Mouse (Mus musculus): Measurements from ENCODE around the gene Cep295. TPM values are rescaled to one million over a fixed set of nuclear protein-coding genes. Genes with fewer than 3 reads are reported as not detected.
A peak's percentile ranks its signal among the peaks of the same experiment; 100 is the strongest.

The Cep295 gene
- polyA plus RNA-seq (2014; fragmentation: Nextera tagmentation; extraction: Ambion mirVana) = 24.5 and 27.4 TPM in 2 replicates

DNA sequence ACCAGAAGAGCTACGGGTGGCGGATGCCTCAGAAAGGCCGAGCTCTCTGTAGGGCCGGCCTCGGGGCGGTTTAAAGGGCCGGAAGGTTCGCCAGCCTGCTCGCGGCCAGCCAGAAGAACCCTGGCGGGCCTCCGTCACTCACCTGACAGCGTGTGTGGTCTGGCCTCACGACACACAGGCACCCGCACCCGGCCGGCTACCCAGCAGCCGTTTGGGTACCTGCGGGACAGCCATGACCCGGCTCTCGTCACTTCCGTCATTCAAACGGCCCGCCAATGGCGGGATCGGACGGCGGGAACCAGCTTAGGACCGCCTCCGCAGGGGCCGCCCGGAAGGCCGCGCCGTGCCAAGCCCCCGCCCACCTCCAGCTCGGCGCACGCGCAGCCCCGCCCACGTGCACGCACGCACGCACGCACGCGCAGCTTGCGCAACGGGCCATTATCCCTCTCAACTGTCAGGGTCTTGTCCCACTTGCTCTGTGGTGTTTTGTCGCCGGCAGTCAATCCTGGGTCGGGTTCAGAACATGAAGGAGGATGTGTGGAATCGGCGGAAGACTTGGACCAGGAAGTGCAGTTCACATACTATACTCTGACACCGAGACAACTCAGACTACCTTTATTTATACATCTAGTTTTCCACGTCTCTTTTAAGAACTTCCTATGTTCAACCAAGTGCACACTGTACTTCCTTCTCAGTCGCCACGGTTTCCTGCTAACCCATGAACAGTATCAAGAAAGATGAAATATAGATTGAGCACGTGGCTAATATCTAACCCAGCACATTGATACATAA, at the start of gene Cep295:
Gene Cep295 (minus strand): TSS at position 305 of the 792 bp plus-strand sequence.
- no peaks in the 10 kb centered on the region for H3K9me3 ChIP-seq (ENCODE audit: control insufficient read depth, low read length)
- 3% methylated on average over 60 of the region's 60 CpGs for WGBS

GRCm38 (mm10) chr9:15397591-15397990, 40.0 kb upstream of the Cep295 start:
- WGBS = 56% methylated on average over 4 of the region's 4 CpGs
- Histone ChIP-seq H3K4me3 (ENCODE audit: low read depth, low read length) (no peak overlapping the region), H3K9me3 (ENCODE audit: control insufficient read depth, low read length) (no peaks in the 10 kb centered on the region), H3K27ac (replicated peaks; ENCODE audit: low read depth, low read length) (no peak overlapping the region), H3K9ac (ENCODE audit: low read length) (no peak overlapping the region), H3K4me1 (ENCODE audit: control insufficient read depth, insufficient read depth, low read length) (no peaks in the 10 kb centered on the region), H3K4me2 (ENCODE audit: low read depth, severe bottlenecking) (no peak overlapping the region), H3K27me3 (ENCODE audit: control insufficient read depth, insufficient read depth, low read length) (no peaks in the 10 kb centered on the region), H3K36me3 (ENCODE audit: control insufficient read depth, insufficient read depth, low read length) (no peaks in the 10 kb centered on the region)
- no peak for ATAC-seq (ENCODE audit: insufficient number of reproducible peaks, low FRiP score, low TSS enrichment, low read depth)
- DNase-seq (ENCODE audit: low spot score) = no peak

More for the DNA sequence above, at the start of gene Cep295:
- peaks cover 2% of the 10 kb centered on the region; the same call in 1 of the 2 replicates for H3K36me3 ChIP-seq (ENCODE audit: control insufficient read depth, insufficient read depth, low read length)
- peak within 1 kb of the TSS; percentile 79 for H3K9ac ChIP-seq (ENCODE audit: low read length)
- DNase-seq (ENCODE audit: low spot score) (peak; percentile 95), ATAC-seq (ENCODE audit: insufficient number of reproducible peaks, low FRiP score, low TSS enrichment, low read depth) (peak; percentile 99)
- peak within 1 kb of the TSS; percentile 77 for H3K4me3 ChIP-seq (ENCODE audit: low read depth, low read length)
- no peaks in the 10 kb centered on the region for H3K4me1 ChIP-seq (ENCODE audit: control insufficient read depth, insufficient read depth, low read length)
- peak within 1 kb of the TSS; percentile 73 for H3K4me2 ChIP-seq (ENCODE audit: low read depth, severe bottlenecking)
- no peaks in the 10 kb centered on the region for H3K27me3 ChIP-seq (ENCODE audit: control insufficient read depth, insufficient read depth, low read length)
- H3K27ac ChIP-seq (replicated peaks; ENCODE audit: low read depth, low read length) = no peak within 1 kb of the TSS; the same call in 1 of the 2 replicates

GRCm38 (mm10) chr9:15395353-15395942, 37.9 kb upstream of the Cep295 start:
- H3K4me2 ChIP-seq (ENCODE audit: low read depth, severe bottlenecking) = no peak overlapping the region
- no peaks in the 10 kb centered on the region for H3K4me1 ChIP-seq (ENCODE audit: control insufficient read depth, insufficient read depth, low read length)
- no peak overlapping the region for H3K9ac ChIP-seq (ENCODE audit: low read length)
- H3K27ac ChIP-seq (replicated peaks; ENCODE audit: low read depth, low read length) = no peak overlapping the region
- DNase-seq (ENCODE audit: low spot score) = no peak
- no peak overlapping the region for H3K4me3 ChIP-seq (ENCODE audit: low read depth, low read length)
- no peaks in the 10 kb centered on the region for H3K9me3 ChIP-seq (ENCODE audit: control insufficient read depth, low read length)
- H3K36me3 ChIP-seq (ENCODE audit: control insufficient read depth, insufficient read depth, low read length) = no peaks in the 10 kb centered on the region
- 81% methylated on average over 1 of the region's 1 CpGs for WGBS
- H3K27me3 ChIP-seq (ENCODE audit: control insufficient read depth, insufficient read depth, low read length) = no peaks in the 10 kb centered on the region
- ATAC-seq (ENCODE audit: insufficient number of reproducible peaks, low FRiP score, low TSS enrichment, low read depth) = no peak

DNA sequence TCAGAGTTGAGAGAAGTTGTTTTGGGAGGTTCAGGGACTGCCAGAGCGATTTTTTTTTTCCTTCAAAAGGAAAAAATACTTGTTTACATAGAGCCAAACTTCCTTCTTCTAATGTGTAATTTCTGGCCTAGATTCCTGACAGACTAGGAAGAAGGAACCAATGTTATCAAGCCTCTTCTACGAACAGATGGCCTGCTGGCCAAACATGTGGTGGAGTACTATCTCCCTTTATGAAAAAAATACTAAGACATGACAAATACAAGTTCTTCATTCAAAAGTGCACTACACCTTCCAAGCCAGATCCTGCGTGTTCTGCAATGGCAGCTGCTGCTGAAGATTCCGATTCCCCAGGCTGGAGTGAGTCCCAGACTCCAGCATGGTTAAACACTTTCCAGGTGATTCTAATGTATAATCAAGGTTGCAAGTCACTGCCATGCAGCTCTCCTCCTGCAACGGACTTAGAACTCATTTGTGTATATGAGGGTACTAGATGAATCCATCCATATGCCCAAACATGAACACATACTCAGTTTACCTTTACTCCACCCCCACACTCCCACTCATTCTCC, 29.6 kb upstream of the Cep295 start:
- 85% methylated on average over 5 of the region's 5 CpGs for WGBS
- Histone ChIP-seq H3K36me3 (ENCODE audit: control insufficient read depth, insufficient read depth, low read length) (no peaks in the 10 kb centered on the region), H3K4me2 (ENCODE audit: low read depth, severe bottlenecking) (no peak overlapping the region), H3K4me3 (ENCODE audit: low read depth, low read length) (no peak overlapping the region), H3K4me1 (ENCODE audit: control insufficient read depth, insufficient read depth, low read length) (no peaks in the 10 kb centered on the region), H3K9ac (ENCODE audit: low read length) (no peak overlapping the region), H3K9me3 (ENCODE audit: control insufficient read depth, low read length) (no peaks in the 10 kb centered on the region), H3K27me3 (ENCODE audit: control insufficient read depth, insufficient read depth, low read length) (no peaks in the 10 kb centered on the region), H3K27ac (replicated peaks; ENCODE audit: low read depth, low read length) (no peak overlapping the region)
- no peak for DNase-seq (ENCODE audit: low spot score)
- ATAC-seq (ENCODE audit: insufficient number of reproducible peaks, low FRiP score, low TSS enrichment, low read depth) = no peak

GRCm38 (mm10) chr9:15384266-15384665, 26.7 kb upstream of the Cep295 start:
- Histone ChIP-seq H3K9ac (ENCODE audit: low read length) (no peak overlapping the region), H3K4me2 (ENCODE audit: low read depth, severe bottlenecking) (no peak overlapping the region), H3K27me3 (ENCODE audit: control insufficient read depth, insufficient read depth, low read length) (no peaks in the 10 kb centered on the region), H3K9me3 (ENCODE audit: control insufficient read depth, low read length) (no peaks in the 10 kb centered on the region), H3K4me1 (ENCODE audit: control insufficient read depth, insufficient read depth, low read length) (no peaks in the 10 kb centered on the region), H3K36me3 (ENCODE audit: control insufficient read depth, insufficient read depth, low read length) (no peaks in the 10 kb centered on the region), H3K27ac (replicated peaks; ENCODE audit: low read depth, low read length) (no peak overlapping the region), H3K4me3 (ENCODE audit: low read depth, low read length) (no peak overlapping the region)
- 69% methylated on average over 5 of the region's 5 CpGs for WGBS
- no peak for DNase-seq (ENCODE audit: low spot score)
- ATAC-seq (ENCODE audit: insufficient number of reproducible peaks, low FRiP score, low TSS enrichment, low read depth) = no peak

- Histone ChIP-seq H3K36me3 (ENCODE audit: control insufficient read depth, insufficient read depth, low read length) (no peaks in the 10 kb centered on the region), H3K9ac (ENCODE audit: low read length) (no peak overlapping the region), H3K27me3 (ENCODE audit: control insufficient read depth, insufficient read depth, low read length) (no peaks in the 10 kb centered on the region), H3K27ac (replicated peaks; ENCODE audit: low read depth, low read length) (no peak overlapping the region), H3K4me2 (ENCODE audit: low read depth, severe bottlenecking) (no peak overlapping the region), H3K4me3 (ENCODE audit: low read depth, low read length) (no peak overlapping the region), H3K9me3 (ENCODE audit: control insufficient read depth, low read length) (no peaks in the 10 kb centered on the region), H3K4me1 (ENCODE audit: control insufficient read depth, insufficient read depth, low read length) (no peaks in the 10 kb centered on the region)
- WGBS = 66% methylated on average over 2 of the region's 2 CpGs
- ATAC-seq (ENCODE audit: insufficient number of reproducible peaks, low FRiP score, low TSS enrichment, low read depth) = no peak
- DNase-seq (ENCODE audit: low spot score) = no peak
Observed at GRCm38 (mm10) chr9:15366260-15366659, 8.7 kb upstream of the Cep295 start.

DNA sequence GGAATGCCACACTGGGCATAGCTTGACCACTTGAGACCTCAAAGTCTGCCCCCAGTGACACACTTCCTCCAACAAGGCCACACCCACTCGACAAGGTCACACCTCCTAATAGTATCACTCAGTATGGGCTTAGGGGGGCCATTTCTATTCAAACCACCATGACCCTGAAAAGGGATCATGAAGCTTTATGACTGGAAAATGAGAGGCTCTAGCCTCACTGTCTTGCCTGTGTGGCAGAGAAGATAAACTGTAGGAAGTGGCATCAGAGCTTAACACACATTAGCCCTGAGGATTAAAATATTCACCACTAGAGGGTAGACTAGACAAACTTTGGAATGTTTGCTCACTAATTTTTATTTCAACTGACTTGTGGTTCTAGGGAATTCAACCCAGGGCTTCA, 8.3 kb upstream of the Cep295 start:
- Histone ChIP-seq H3K4me2 (ENCODE audit: low read depth, severe bottlenecking) (no peak overlapping the region), H3K4me3 (ENCODE audit: low read depth, low read length) (no peak overlapping the region), H3K9me3 (ENCODE audit: control insufficient read depth, low read length) (no peaks in the 10 kb centered on the region), H3K4me1 (ENCODE audit: control insufficient read depth, insufficient read depth, low read length) (no peaks in the 10 kb centered on the region), H3K9ac (ENCODE audit: low read length) (no peak overlapping the region), H3K36me3 (ENCODE audit: control insufficient read depth, insufficient read depth, low read length) (no peaks in the 10 kb centered on the region), H3K27me3 (ENCODE audit: control insufficient read depth, insufficient read depth, low read length) (no peaks in the 10 kb centered on the region), H3K27ac (replicated peaks; ENCODE audit: low read depth, low read length) (no peak overlapping the region)
- ATAC-seq (ENCODE audit: insufficient number of reproducible peaks, low FRiP score, low TSS enrichment, low read depth) = no peak
- 90% methylated on average over 1 of the region's 1 CpGs for WGBS
- no peak for DNase-seq (ENCODE audit: low spot score)

- no peaks in the 10 kb centered on the region for H3K9me3 ChIP-seq (ENCODE audit: control insufficient read depth, low read length)
- no peak overlapping the region for H3K27ac ChIP-seq (replicated peaks; ENCODE audit: low read depth, low read length)
- H3K27me3 ChIP-seq (ENCODE audit: control insufficient read depth, insufficient read depth, low read length) = no peaks in the 10 kb centered on the region
- H3K36me3 ChIP-seq (ENCODE audit: control insufficient read depth, insufficient read depth, low read length) = no peaks in the 10 kb centered on the region
- 79% methylated on average over 1 of the region's 1 CpGs for WGBS
- DNase-seq (ENCODE audit: low spot score) (no peak), ATAC-seq (ENCODE audit: insufficient number of reproducible peaks, low FRiP score, low TSS enrichment, low read depth) (no peak)
- no peak overlapping the region for H3K4me3 ChIP-seq (ENCODE audit: low read depth, low read length)
- H3K9ac ChIP-seq (ENCODE audit: low read length) = no peak overlapping the region
- no peak overlapping the region for H3K4me2 ChIP-seq (ENCODE audit: low read depth, severe bottlenecking)
- no peaks in the 10 kb centered on the region for H3K4me1 ChIP-seq (ENCODE audit: control insufficient read depth, insufficient read depth, low read length)
Observed at GRCm38 (mm10) chr9:15364843-15365242, 7.3 kb upstream of the Cep295 start.
